Mouse (Mus musculus): ENCODE data around the gene Rcan2. TPM values are rescaled to one million over a fixed set of nuclear protein-coding genes. Genes with fewer than 3 reads are reported as not detected.

The Rcan2 gene
- total RNA-seq, 1 experiment from 2014 or later = not detected

DNA sequence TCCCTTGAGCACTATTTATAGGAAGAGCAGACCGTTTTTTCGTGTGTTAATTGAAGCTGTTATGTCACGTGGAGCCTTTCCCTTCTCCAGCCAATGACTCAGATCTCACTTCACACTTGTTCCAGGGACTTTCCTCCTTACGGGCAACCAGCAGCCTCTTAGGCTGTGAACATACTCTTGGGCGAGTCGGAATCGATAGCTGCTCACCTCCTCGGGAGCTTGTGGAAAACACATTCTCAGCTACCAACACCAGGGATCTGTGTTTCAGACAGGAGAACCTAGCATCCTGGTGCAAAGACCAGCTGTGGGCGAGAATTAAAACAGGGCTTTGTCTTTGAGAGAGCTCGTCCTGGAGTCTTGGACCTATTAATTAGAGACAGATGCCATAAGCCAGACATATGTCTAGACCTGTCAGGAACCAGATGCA is 189.8 kb downstream of the Rcan2 start:
- no peak for ATAC-seq (replicated peaks; ENCODE audit: insufficient number of reproducible peaks, low FRiP score, low TSS enrichment, poor library complexity, severe bottlenecking)

DNA sequence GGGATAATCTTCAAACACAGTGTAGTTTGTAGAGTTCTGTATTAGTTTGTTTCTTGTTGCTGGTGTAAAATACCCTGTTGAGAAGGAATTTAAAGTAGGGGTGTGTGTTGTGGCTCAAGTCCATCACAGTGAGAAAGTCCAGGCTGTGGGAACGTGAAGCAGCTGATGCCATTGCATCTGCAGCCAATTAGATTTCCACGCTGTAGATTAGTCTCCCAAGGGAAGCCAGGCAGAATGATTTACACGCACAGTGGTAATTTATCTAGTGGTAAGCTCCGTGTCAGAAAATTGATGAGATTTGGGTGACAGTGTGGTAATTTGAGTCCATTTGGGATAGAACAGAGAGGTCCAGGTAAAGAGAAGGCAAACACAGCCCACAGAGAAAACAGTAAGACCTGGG is 192.9 kb downstream of the Rcan2 start:
- no peak for ATAC-seq (replicated peaks; ENCODE audit: insufficient number of reproducible peaks, low FRiP score, low TSS enrichment, poor library complexity, severe bottlenecking)

DNA sequence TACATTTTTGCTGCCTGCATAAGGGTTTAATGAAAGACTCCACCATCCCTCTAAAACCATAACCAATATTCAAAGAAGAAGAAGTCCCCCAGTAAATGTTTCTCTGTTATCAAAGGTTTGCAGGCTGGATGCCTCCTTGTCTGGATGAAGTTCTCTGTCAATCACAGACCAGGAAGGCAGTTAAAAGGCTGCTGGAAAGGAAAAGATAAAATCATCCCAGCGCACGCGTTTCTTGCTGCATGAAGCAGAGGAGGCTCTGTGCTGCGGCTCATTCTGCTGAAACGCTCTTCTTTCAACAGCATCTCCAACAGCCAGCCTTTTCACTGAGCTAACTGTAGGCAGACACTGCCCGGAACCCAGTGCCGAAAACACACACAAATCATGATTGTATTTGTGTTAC is 196.4 kb downstream of the Rcan2 start:
- ATAC-seq (replicated peaks; ENCODE audit: insufficient number of reproducible peaks, low FRiP score, low TSS enrichment, poor library complexity, severe bottlenecking) = no peak

DNA sequence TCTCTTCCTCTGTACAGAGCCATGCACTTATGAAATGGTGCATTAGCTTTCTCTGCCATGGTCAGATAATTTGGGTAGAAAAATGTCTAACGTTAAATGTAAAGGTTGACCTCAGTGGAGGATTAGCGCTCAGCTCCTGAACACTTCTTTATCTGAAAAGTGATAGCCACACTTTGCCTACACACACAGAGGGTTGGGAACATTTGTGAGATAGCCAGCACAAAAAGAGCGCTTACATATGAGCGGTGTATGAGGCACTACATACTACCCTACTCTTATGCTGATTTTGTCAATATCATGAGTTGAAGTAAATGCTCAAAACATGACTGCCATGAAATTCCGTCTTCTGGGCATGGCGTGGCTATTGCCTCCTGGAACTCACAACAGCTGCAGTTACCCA is 196.9 kb downstream of the Rcan2 start:
- ATAC-seq (replicated peaks; ENCODE audit: insufficient number of reproducible peaks, low FRiP score, low TSS enrichment, poor library complexity, severe bottlenecking) = no peak

DNA sequence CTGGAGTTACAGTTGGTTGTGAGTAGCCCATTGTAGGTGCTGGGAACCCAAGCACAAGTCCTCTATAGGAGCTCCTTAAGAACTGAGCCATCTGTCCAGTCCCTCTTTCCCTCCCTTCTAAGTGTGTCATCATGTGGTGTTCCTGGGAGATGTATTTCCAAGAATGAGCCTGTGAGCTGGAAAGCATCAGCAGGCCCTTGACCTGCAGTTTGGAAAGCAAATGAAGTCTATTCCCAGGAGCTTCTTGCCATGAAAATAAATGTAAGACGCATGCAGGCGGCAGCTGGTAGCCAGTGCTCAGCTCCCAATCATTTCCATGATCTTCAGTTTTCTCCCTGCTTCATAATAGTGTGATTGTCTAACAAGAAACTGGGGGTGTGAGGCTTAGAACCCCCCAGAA is 203.2 kb downstream of the Rcan2 start:
- ATAC-seq (replicated peaks; ENCODE audit: insufficient number of reproducible peaks, low FRiP score, low TSS enrichment, poor library complexity, severe bottlenecking) = no peak

DNA sequence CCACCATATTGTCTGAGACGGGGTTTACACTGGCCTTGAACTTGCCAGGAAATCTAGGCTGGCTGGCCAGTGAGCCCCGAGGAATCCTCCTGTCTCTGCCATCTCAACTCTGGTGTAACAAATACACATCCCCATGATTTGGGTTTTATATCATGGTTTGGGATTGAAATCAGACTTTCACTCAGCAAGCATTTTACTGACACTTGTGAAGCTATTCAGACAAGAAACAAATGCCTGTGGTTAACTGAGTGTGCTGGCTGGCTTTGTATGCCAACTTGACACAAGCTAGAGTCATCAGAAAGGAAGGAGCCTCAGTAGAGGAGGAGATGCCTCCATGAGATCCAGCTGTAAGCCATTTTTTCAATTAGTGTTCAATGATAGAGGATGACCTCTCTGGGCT is 206.3 kb downstream of the Rcan2 start:
- no peak for ATAC-seq (replicated peaks; ENCODE audit: insufficient number of reproducible peaks, low FRiP score, low TSS enrichment, poor library complexity, severe bottlenecking)

DNA sequence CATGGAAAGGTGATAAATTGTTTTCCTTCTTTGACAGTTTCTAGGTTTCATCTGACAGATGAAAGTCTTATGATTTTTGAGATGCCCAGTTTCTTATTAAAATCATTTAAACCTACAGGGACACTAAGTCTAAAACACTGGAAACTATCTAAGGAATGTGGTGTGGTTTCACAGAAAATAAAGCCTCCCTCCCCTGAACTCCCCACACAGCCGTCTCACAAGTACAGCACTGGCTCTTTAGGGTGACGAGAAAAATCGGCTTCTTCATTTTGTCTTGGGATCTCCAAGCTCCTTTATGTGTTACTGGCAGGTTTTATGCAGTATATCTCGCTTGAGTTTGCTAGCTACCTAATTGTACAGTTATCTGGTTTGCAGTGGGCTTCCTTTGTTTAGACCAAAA is 210.8 kb downstream of the Rcan2 start:
- no peak for ATAC-seq (replicated peaks; ENCODE audit: insufficient number of reproducible peaks, low FRiP score, low TSS enrichment, poor library complexity, severe bottlenecking)

DNA sequence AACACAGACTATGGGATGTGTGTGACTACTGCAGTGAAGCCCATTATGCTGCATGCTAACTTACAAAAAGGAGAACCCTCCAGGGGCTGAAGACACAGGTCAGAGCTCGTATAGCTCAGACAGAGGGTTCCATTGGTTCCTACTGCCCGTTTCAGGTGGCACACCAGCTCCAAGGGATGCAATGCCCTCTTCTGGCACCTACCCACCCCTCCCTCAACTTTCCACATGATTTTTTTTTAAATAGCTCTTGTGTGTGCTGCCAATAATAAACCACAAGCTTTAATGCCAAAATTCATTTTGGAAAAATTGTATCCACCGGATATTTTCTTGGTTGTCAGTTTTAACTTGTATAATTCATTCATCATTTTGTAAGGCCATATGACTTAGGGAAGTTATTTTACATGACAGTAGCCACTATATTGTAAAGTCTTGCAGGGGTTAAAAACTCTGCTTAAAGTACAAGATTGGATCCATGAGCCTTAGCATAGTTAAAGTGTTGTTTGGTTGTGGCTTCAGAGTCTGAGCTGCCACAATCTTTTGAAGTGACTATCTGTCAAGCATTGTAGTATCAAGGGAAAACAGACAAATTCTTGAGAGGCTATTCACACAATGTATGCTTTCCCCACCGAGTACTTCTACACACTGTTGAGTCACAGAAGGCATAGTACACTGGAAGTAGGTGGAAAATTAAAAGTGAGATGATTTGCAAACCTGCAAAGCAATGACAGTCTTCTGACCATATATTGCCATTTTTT is 212.8 kb downstream of the Rcan2 start:
- no peak for ATAC-seq (replicated peaks; ENCODE audit: insufficient number of reproducible peaks, low FRiP score, low TSS enrichment, poor library complexity, severe bottlenecking)

DNA sequence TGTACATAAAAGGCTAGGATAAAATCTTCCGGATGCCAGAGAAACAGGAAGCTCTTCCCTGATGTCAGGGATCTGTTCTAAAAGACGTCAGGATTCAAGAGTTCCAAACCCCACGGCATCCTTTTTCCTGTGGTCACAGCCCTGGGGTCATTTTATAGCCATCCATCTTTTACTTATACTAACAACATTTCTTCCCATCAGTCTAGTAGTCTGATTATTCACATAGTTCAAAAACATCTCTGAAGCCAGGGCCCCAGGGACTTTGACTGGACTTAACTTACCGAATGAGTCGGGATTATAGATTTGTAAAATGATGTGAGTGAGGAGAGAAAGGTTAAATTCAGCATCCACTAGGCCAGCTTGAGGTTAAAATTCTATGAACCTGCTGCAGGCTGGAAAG is 215.2 kb downstream of the Rcan2 start:
- ATAC-seq (replicated peaks; ENCODE audit: insufficient number of reproducible peaks, low FRiP score, low TSS enrichment, poor library complexity, severe bottlenecking) = no peak

DNA sequence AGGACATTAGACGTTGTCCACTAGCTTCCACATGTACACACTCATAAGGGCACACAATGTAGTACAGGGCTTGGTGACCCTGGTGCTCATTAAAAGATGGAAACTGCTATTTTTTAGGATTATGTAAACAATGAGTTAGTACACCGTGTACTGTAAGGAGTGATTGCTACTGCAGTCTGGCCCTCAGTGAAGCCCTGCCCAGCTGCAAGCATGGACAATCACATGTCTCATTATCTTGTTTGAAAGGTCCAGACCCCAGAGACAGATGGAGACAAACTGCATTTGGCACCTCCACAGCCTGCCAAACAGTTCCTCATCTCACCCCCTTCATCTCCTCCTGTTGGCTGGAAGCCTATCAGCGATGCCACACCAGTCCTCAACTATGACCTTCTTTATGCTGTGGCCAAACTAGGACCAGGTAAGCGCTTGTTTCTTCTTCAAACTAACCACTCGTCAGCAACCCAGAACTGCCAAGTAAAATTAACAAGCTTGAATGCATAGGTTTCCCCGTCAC is 219.6 kb downstream of the Rcan2 start:
- ATAC-seq (replicated peaks; ENCODE audit: insufficient number of reproducible peaks, low FRiP score, low TSS enrichment, poor library complexity, severe bottlenecking) = no peak

DNA sequence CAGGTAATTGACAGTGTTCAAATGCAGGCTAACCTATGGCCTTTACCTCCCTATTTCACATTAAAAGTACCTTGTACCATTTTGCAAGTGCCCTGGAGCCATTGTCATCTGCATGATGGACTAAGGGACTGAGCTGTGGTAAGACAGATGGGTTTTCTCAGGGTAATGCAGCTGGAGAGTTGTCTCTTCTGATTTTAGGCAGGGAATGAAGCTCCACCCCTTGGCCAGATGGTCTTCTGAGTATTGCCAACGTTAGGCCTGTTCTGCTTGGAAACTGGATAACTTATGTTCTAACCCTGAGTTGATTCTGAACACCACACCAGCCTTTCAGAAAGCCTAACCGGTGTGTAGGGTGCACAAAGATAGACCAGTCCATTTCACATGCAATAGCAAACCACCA is 222.7 kb downstream of the Rcan2 start:
- ATAC-seq (replicated peaks; ENCODE audit: insufficient number of reproducible peaks, low FRiP score, low TSS enrichment, poor library complexity, severe bottlenecking) = no peak

DNA sequence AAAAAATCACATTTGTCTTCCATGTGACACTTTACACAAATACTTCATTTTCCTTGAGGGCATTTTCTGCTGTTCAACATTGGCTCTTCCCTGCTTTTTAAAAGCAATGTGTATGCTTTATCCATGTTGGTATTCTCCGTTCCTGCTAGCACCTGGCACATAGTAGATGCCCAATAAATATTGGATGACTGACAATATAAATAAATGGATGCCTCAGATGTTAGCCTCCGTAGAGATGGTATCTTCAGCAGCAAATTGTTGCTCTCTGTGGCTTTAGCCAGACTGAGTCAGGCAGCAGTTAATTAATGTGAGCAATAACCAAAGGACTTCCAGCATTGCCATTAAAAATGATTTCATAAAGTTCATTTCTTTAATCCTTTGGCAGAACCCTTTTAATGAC is 223.9 kb downstream of the Rcan2 start:
- no peak for ATAC-seq (replicated peaks; ENCODE audit: insufficient number of reproducible peaks, low FRiP score, low TSS enrichment, poor library complexity, severe bottlenecking)

DNA sequence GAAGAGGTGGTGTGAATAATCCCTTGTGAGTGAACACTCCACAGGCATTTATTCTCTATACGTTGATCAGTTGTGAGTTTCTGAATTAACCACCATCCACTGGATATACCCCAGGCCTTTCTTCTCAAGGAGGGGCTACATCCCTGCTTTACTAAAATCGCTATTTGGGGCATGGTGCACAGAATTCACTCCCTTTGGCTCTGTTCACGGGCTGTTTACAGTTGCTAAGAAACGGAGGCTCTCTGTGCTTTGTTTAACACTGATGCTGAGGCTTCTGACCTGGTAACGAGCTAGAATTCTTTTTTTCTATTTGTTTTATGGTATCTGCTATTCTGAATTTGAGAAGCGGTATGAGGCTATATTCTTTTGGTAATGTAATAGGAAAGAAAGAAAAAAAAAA is 224.8 kb downstream of the Rcan2 start:
- no peak for ATAC-seq (replicated peaks; ENCODE audit: insufficient number of reproducible peaks, low FRiP score, low TSS enrichment, poor library complexity, severe bottlenecking)

DNA sequence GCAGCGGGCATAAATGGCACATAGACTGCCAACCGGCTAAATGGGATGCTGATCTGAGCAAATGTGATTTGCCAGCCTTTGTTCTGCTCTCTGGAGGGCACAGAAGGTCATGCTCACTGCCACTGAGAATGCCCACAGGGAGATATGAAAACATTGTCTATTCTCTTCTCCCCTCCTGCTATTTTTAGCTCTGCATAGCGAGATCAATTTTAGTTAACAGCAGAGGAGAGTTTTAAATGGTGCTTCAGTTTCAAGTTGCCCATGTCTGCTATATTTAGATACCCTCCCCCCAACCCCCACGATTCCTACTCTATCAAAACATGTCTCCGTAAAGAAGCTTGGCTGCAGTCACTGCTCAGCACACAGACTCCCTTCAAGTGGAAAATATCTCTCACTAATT is 225.2 kb downstream of the Rcan2 start:
- no peak for ATAC-seq (replicated peaks; ENCODE audit: insufficient number of reproducible peaks, low FRiP score, low TSS enrichment, poor library complexity, severe bottlenecking)

DNA sequence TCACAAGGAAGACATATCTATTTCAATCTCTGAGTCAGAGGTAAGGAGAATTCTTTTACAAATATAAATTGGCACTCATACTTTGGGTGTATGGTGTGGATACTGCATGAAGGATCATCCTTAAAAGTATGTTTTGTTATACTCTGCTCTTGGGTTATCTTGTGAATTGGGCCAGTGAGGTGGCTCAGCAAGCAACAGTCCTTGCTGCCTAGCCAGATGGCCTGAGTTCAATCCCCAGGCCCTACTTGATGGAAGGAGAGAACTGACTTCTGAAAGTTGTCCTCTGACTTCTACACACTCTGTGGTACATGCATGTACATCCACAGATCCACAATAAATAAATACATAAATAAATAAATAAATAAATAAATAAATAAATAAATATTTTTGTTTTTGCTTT is 225.6 kb downstream of the Rcan2 start:
- no peak for ATAC-seq (replicated peaks; ENCODE audit: insufficient number of reproducible peaks, low FRiP score, low TSS enrichment, poor library complexity, severe bottlenecking)

DNA sequence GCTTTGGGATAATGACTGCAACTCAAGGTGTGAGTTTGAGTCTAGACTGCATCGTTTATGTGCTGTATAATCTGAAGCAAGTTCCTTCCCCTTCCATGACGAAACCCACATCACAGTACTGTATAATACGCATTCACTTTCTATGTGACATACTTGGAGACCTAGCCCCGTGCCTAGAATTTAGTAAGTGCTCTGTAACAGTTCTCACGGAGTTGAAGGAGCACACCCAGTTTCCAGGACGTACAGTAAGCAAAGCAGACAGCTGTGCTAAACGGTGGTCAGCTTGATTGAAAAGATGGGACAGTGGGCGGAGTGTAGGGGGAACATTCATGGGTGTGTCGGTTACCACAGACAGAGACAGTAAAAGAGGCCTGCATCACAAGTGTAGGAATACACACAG is 226.2 kb downstream of the Rcan2 start:
- ATAC-seq (replicated peaks; ENCODE audit: insufficient number of reproducible peaks, low FRiP score, low TSS enrichment, poor library complexity, severe bottlenecking) = no peak

DNA sequence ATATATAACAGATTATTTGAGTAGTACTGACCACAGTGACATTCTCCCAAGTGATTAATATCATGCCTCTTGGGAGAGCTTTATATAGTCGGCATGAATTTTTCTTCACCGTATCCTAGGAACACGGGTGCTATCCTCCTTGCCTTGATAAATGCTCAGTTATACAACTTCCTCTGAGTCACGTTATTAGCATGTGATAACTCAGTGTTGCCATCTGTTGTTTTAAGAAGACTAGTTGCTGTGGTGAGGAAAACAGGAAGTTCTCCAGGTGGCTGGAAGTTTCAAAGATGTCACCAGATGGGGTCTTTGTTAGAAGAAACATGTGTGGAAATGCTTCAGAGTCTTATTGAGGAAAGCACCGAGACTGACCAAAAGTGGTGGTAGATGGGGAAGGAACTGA is 228.5 kb downstream of the Rcan2 start:
- ATAC-seq (replicated peaks; ENCODE audit: insufficient number of reproducible peaks, low FRiP score, low TSS enrichment, poor library complexity, severe bottlenecking) = no peak

DNA sequence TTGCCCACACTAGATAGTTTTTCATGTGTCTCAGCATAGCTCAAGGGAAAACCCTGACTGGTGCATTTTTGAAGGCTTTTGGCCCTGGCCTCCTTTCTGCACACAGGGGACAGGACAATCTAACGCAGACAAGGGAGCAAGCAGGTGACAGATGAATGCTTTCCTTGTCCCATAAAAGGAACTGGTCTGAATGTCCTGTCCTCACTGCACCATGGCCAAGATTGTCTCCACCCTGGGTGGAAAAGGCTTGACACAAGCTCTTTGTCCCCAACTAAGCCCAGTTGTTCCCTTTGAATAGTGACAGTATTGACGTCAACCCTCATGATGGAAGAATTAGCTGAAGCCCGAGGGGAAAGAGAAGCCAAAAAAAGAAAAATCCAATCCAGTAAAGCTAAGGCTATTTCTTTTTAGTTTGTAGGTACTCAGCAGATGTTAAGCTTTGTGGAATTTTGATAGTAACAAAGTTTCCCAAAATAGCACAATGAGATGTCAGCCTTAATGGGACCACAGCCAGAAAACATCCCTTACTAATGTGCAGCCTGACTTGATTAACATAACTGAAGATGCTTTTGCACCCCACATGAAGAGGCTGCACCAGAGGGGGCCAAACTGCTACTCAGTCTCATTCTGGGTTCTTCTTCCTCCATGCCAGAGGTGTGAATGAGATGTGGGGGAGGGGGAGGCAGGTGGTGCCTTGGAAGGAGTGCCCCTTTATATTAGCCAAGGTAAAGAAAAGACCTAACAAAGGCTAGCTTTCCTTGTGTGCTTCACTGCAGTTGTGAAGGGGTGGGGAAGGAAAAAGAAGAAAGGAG is 229.8 kb downstream of the Rcan2 start:
- no peak for ATAC-seq (replicated peaks; ENCODE audit: insufficient number of reproducible peaks, low FRiP score, low TSS enrichment, poor library complexity, severe bottlenecking)

DNA sequence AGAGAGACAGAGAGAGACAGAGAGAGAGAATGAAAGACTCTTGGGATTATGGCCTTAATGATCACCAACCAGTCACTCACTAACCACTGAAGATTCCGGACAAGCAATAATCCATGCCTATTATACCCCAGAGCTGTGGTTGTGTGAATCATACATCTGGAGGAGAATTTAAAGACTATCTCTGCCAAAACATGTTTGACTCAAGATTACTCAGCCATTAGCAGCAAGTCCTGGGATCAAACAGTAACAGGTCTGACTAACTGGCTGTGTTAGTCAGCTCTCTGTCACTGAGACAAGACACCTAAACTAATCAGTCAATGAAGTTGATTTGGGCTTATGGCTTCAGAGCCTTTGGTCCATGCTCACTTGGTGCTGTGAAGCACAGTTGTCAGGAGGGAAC is 233.9 kb downstream of the Rcan2 start:
- no peak for ATAC-seq (replicated peaks; ENCODE audit: insufficient number of reproducible peaks, low FRiP score, low TSS enrichment, poor library complexity, severe bottlenecking)

DNA sequence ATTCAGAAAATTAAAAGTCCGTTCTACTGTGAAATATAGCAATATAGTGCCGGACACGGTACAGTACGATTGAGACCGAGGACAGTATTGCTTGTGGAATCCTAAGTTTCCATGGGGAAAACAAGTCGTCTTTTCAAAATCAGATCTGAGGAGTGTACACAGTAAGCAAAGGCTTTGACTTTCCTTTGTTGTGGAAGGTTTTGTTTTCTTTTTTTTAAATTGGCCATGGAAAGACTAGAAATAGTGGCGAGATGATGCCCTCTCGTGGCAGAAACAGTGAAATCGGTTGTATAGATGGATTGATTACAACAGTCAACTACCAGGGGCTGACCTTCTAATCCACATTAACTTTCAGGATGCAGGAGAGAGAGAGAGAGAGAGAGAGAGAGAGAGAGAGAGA is 237.5 kb downstream of the Rcan2 start:
- ATAC-seq (replicated peaks; ENCODE audit: insufficient number of reproducible peaks, low FRiP score, low TSS enrichment, poor library complexity, severe bottlenecking) = no peak
